Mouse (Mus musculus) megakaryocyte-erythroid progenitor cell, adult 5-6 weeks (primary cell): Measurements from ENCODE around the gene Minpp1. TPM values are rescaled to one million over a fixed set of nuclear protein-coding genes. Genes with fewer than 3 reads are reported as not detected.

Experiments used
- ATAC-seq: replicated peaks from 2 replicates; pipeline ENCODE4 v1.8.0; 2016; ENCODE audit warnings: mild to moderate bottlenecking, inconsistent platforms; ENCODE audit not compliant: severe bottlenecking, poor library complexity, low FRiP score, low TSS enrichment
- total RNA-seq, 2 experiments: library from RNA; stranded (forward) in 1 of 2; stranded (reverse) in 1 of 2; fragments of 200-1000, 215-1000 nt in 1 of 2; fragments of >200 nt in 1 of 2; fragmentation: Nextera tagmentation in 1 of 2; gene quantifications; 2 replicates each; pipeline ENCODE4 v1.2.3; 2014 to 2017

Minpp1 gene
- total RNA-seq, 2 experiments from 2014 or later, result 210 to 239 TPM

DNA sequence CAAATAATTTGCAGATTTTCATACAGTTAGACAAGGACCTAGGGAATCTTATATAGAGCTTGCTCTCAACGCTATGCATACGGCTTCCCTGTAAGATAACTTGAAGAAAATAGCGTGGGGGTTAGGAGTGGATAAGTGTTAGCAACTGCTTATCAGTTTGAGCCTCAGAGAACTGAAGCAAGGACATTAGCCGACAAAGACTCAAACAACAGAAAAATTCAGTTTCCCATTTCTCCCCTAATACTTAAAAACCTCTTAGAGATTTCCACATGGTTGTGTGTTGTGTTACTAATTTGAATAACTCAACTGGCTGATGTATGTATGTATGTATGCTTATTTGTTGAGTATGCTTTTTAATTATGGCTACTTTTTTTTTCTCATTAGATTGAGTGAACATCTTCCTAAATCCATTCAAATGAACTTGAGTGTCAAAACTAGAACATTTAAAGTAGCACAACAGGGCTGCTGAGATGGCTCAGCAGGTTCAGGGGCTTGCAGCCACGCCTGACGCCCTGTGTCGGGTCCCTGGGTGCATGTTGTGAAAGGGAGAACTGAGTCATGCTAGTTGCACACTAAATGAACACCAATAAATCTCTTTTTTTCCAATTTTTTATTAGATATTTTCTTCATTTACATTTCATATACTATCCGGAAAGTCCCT is 2.2 kb downstream of the Minpp1 start:
- ATAC-seq, result 0 out of 2 replicates have a peak, but pooled peaks have one; percentile 31

GRCm38 (mm10) chr19:32489166-32489895 is 3.8 kb downstream of the Minpp1 start:
- no peak for ATAC-seq

DNA sequence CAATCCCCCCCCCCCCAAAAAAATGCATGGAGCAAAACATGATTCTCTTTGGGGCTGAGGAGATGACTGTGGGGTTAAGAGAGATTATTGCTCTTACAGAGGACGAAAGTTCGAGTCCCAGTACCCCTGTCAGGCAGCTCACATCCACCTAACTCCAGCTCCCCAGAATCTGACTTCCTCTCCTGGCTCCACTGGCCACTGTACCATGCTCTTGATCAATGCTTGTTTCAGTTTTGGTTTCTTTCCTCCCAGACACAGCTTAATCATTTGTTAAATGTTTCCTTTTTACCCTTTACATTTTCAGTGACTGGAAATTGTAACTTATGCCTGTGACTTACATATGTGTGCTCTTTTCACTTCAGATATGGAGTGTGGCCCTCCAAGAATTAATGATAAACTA is 5.4 kb downstream of the Minpp1 start:
- ATAC-seq, result no peak

DNA sequence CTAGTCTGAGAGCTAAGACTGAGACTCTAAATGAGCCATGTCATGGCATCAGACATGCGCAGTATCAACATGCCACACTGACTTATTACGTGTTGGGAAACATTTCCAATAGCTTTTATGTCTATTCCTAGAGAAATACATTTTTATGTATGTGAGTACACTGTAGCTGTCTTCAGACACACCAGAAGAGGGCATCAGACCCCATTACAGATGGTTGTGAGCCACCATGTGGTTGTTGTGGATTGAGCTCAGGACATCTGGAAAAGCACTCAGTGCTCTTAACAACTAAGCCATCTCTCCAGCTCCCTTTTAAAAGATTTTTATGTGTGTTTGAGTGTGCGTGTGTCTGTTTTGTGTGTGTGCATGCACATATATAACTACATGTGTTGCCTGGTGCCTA is 6.8 kb downstream of the Minpp1 start:
- no peak for ATAC-seq

DNA sequence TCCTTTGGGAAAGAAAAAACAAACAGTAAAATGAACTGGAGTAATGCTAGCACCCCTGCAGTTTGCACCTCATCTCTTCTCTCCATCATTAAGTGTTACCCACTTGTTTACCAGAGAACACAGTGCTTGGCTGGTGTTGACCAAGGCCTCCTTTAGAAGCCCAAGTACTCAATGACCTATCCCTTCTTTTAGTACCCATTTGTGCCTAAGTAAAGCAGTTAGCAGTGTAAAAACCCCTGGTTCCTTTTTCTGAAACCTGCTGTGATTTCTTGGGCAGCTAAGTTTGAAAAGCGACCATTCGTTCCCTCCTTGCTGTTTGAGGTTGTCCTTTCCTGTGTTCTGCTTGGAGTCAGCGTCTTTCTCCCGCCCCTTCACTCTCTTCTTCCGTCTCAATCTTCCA is 7.4 kb downstream of the Minpp1 start:
- ATAC-seq, result no peak

- no peak for ATAC-seq
These were observed 7.9 kb downstream of the Minpp1 start for GRCm38 (mm10) chr19:32493471-32493870.

GRCm38 (mm10) chr19:32494611-32495010 is 9.0 kb downstream of the Minpp1 start:
- ATAC-seq, result no peak

GRCm38 (mm10) chr19:32495034-32495433 is 9.5 kb downstream of the Minpp1 start:
- no peak for ATAC-seq

GRCm38 (mm10) chr19:32497411-32497810 is 11.8 kb downstream of the Minpp1 start:
- ATAC-seq, result peak; percentile 45; the same call in 1 of the 2 replicates

DNA sequence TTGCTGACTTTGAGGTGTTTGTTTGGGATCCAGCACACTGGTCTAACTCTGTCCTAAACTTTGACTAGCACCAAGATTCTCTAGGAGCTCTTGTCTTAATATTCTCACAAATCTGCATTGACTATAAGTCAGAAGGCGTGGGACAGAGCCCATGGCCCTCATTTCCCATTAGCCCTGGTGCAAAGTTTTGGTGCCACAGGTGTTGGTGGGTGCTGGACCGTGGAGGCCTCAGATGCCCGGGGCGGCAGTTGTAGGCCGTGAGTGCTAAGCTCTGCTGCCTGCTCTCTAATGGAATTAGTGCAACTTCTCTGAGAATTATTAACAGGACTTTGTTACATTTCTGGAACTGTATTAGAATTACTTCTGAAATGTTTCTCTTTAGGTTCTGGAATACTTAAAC is 12.4 kb downstream of the Minpp1 start:
- ATAC-seq, result no peak

DNA sequence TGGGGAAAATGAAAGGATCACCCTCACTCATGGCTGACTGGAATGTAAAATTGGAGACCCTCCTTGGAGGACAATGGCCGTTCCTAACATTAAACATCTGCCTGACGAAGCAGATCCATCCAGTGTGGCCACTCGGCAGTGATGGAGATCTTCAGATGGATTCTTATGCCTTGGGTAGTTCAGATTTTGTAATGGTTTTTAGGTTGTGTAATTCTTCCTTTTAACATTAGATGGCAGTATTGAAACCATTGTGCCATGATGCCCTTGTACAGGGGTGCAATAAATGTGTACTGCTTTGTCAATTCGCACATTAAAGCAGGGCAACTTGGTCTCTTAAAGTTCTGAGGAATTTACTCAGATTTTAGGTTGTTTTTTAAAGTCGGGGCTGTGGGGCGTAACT is 15.8 kb downstream of the Minpp1 start:
- ATAC-seq, result peak; percentile 42; the same call in 1 of the 2 replicates

DNA sequence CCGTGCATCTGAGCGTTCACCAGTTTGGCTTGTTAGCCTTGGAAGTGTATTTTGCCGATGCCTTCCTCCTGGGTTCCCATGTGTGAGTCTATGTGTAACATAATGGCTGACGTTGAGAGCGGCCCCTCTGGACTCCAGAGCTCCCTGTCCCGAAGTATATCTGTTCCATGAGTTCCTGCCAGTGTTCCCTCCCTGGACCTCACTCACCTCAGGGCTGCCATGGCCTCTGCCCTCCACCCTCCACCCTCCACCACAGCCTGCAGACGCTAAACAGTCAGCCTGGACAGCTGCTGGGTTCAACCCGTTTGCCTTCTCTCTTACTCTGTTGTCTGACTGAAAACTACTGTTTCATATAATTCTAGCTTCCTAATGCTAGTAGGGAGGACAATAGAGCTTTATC is 20.5 kb downstream of the Minpp1 start:
- no peak for ATAC-seq

DNA sequence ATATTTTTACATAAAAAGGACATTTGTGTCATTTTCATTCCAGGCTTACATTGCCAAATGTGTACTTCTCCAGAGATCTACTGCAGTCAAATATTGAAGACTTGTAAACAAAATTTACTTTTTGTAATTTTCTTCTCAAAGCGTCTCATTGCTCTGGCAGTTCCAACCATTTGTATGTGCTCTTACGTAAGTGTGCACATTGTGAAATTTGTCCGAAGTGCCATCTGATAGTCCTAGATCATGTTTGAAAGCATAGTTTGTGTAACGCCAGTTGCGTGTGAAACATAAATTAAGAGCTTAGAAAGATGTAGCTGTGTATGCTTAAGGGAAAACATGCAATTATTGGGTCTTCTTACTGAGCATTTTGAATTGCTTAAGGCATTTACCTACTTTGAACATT is 20.9 kb downstream of the Minpp1 start:
- ATAC-seq, result no peak

DNA sequence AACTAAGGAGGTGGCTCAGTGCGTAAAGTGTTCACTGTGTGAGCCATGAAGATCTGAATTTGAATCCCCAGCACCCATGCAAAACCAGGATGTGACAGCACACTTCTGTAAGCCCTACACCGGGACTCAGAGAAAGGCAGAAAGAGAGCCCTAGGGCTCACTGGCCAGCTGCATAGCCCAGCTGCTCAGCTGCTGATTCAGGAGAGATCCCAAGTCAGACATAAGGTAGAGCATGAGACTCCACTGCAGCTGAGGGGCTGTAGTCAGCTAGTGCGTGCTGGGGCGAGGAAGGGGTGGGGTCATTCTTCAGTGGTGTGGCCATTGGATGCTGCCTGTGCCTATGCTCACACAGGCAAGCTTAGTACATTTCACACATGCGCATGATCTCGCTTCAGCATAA is 21.5 kb downstream of the Minpp1 start:
- no peak for ATAC-seq

- no peak for ATAC-seq
These were observed 22.0 kb downstream of the Minpp1 start for GRCm38 (mm10) chr19:32507526-32507925.

DNA sequence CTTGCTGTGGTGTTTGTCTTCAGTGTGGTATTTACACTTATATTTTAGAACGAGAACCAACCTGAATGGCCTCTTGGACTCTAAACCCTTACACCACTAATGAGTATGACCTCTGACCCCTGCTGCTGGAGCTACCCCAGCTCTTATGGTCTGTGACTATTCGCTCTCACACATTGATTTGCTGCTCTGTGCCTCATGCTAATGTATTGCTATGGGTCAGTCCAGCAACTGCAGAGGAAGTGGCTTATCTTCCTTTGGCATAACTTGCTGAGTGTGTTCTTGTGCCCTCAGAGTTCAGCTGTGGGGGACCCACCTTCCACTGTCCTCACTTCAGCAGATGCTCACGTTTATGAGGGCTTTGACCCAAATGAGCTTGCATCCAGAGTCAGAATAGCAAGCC is 24.7 kb downstream of the Minpp1 start:
- ATAC-seq, result peak; percentile 52; the same call in 1 of the 2 replicates

DNA sequence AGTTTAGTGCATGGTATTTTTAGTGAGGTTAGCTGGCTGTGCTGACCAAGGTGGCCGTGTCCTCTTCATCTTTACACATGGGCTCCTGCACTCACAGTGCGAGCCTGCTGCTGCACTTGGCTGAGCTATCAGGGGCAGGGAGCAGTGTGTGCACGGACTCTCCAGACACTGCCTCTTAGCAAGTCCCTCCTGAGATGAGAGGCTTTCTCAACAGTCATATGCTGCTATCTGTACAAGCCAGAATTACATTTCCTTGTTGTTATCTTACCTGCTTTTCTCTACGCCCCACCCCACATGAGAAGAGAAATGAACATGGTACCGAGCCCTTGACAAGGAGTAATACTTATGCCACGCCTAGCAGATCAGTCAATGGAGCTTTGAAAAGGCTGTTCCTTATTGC is 25.4 kb downstream of the Minpp1 start:
- ATAC-seq, result peak; percentile 92

- ATAC-seq, result no peak
These were observed 26.9 kb downstream of the Minpp1 start for GRCm38 (mm10) chr19:32512518-32512917.

GRCm38 (mm10) chr19:32516575-32516974 is 31.0 kb downstream of the Minpp1 start:
- no peak for ATAC-seq

- ATAC-seq, result no peak
These were observed 35.9 kb downstream of the Minpp1 start for GRCm38 (mm10) chr19:32521446-32521845.

DNA sequence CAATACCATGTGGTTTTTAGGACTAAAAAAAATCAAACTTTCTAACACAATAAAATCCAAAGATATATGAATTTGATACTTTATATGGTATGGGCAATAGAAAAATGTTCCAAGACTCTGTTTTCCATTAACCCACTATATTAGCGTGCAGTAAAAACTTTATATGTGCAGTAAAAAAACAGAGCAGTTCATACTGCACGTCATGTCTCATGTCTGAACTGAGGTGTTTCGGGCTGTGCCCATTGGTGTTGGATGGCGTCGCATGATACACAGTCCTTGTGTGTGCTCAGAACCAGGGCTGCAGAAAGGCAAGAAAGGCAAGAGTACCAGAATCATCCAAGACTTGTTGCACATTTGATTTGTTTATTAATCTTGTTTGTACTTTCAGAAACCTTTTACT is 36.7 kb downstream of the Minpp1 start:
- ATAC-seq, result no peak
